Mouse (Mus musculus) neural tube, embryonic 12.5 days (tissue): Measurements from ENCODE around the gene Pcp4l1. TPM values are rescaled to one million over a fixed set of nuclear protein-coding genes. Genes with fewer than 3 reads are reported as not detected.
A peak's percentile ranks its signal among the peaks of the same experiment; 100 is the strongest.

ENCODE experiments used
- ATAC-seq: fragments of 200-750 bp; cut with Nextera tagmentation; 2 replicates; pipeline ENCODE4 v1.8.0; 2017; ENCODE audit warnings: low read depth, mild to moderate bottlenecking, moderate TSS enrichment, moderate library complexity; ENCODE audit not compliant: low FRiP score
- H3K27ac ChIP-seq: fragments of 300-500 bp; sonication (generic); 2 replicates; pipeline ENCODE4 v1.5.1; 2016
- H3K27me3 ChIP-seq: fragments of 300-500 bp; sonication (generic); replicated peaks from 2 replicates; pipeline ENCODE4 v1.6.1; 2016; ENCODE audit warnings: mild to moderate bottlenecking
- H3K36me3 ChIP-seq: fragments of 300-500 bp; sonication (generic); 2 replicates; pipeline ENCODE4 v1.6.1; 2016; ENCODE audit warnings: mild to moderate bottlenecking
- H3K4me1 ChIP-seq: fragments of 300-500 bp; sonication (generic); 2 replicates; pipeline ENCODE4 v1.6.1; 2016
- H3K4me2 ChIP-seq: fragments of 300-500 bp; sonication (generic); replicated peaks from 2 replicates; pipeline ENCODE4 v1.6.1; 2016; ENCODE audit warnings: mild to moderate bottlenecking
- H3K4me3 ChIP-seq: fragments of 300-500 bp; sonication (generic); 2 replicates; pipeline ENCODE4 v1.5.1; 2016
- H3K9ac ChIP-seq: fragments of 300-500 bp; sonication (generic); 2 replicates; pipeline ENCODE4 v1.6.1; 2016; ENCODE audit warnings: mild to moderate bottlenecking
- H3K9me3 ChIP-seq: fragments of 300-500 bp; sonication (generic); 2 replicates; pipeline ENCODE4 v1.6.1; 2016; ENCODE audit warnings: mild to moderate bottlenecking
- WGBS: fragments of 180-500 bp; shearing (Covaris S2); methylation state at CpG from one replicate; pipeline ENCODE4 v1.1.7; 2016; 5-methylcytosine and 5-hydroxymethylcytosine counted together
- polyA plus RNA-seq: library from polyadenylated mRNA; unstranded; fragments of >200 nt; fragmentation: Nextera tagmentation; extraction: Ambion mirVana; gene quantifications from 2 replicates; pipeline ENCODE4 v1.2.1, GENCODE M21; 2016

The Pcp4l1 gene
- polyA plus RNA-seq, 1 experiment from 2014 or later: 6.2 TPM

DNA sequence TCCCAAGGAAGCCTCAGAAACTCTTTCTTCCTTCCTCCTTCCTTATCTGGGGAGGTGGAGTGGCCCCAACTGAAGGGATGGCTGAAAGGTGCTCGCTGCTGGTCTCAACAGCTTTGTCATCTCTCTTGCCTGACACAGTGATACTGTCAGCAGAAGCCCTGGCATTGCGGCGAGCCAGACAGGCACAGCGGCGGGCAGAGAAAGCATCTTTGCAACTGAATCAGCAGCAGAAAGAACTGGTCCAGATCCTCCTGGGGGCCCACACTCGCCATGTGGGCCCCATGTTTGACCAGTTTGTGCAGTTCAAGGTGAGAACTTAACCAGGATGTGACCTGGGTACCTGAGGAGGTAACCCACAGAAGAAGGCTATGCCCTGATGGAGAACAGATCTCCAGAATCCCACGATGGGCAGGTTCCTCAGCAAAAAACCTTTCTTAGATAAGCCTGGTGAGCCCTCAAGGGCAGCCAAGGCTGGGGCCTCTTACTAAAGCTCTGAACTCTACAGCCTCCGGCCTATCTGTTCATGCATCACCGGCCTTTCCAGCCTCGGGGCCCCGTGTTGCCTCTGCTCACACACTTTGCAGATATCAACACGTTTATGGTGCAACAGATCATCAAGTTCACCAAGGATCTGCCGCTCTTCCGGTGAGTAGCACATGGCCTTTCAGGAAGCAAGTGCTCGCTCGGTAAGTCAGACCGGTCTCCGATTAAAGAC, 20.3 kb upstream of the Pcp4l1 start:
- H3K36me3 ChIP-seq: peaks cover 16% of the 10 kb centered on the region; the same call in 1 of the 2 replicates
- no peak overlapping the region for H3K27ac ChIP-seq
- H3K9ac ChIP-seq: no peak overlapping the region
- peaks cover 5% of the 10 kb centered on the region for H3K4me1 ChIP-seq
- ATAC-seq: no peak
- 88% methylated on average over 18 of the region's 18 CpGs for WGBS
- no peaks in the 10 kb centered on the region for H3K27me3 ChIP-seq
- H3K4me3 ChIP-seq: no peak overlapping the region
- no peaks in the 10 kb centered on the region for H3K9me3 ChIP-seq
- H3K4me2 ChIP-seq: no peak overlapping the region

DNA sequence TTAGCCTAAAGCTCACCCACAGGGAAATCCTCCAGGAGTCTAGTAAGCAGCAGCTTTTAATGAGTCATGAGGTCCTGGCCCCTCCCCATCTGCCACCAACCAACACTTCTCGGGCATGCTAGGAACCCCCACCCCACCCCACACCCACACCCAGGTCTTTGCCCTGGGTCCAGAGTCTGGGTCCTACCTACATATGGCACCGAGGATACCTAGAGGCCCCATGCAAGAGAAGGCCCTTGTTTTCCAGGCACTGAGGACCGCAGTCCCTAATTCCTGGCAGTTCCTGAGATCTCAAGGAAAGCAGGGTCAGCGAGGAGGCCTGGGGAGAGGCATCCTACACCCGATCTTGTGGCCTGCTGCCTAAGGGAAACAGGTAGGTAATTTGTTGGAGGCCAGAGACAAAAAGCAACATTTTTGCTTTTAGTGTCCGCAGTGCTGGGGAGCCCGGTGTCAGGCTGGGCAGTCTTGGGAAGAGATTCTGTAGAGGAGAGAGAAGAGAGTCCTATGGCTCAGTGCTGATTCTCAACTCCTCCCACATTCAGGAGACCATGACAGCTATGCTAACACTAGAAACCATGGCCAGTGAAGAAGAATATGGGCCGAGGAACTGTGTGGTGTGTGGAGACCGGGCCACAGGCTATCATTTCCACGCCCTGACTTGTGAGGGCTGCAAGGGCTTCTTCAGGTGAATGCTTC, 17.9 kb upstream of the Pcp4l1 start, which contains the start of gene Nr1i3:
TSS of gene Nr1i3 (plus strand) at position 170 of the 696 bp plus-strand sequence.
- no peak within 1 kb of the TSS for H3K4me3 ChIP-seq
- H3K27ac ChIP-seq: no peak within 1 kb of the TSS
- H3K9me3 ChIP-seq: no peaks in the 10 kb centered on the region
- no peak within 1 kb of the TSS for H3K9ac ChIP-seq
- 79% methylated on average over 10 of the region's 10 CpGs for WGBS
- H3K4me2 ChIP-seq: no peak within 1 kb of the TSS
- no peaks in the 10 kb centered on the region for H3K27me3 ChIP-seq
- no peak for ATAC-seq
- H3K36me3 ChIP-seq: peaks cover 3% of the 10 kb centered on the region; the same call in 1 of the 2 replicates
- no peaks in the 10 kb centered on the region for H3K4me1 ChIP-seq

- Histone ChIP-seq H3K9ac (no peak overlapping the region), H3K4me2 (no peak overlapping the region), H3K27me3 (no peaks in the 10 kb centered on the region), H3K27ac (no peak overlapping the region), H3K36me3 (no peaks in the 10 kb centered on the region), H3K4me3 (no peak overlapping the region), H3K4me1 (no peaks in the 10 kb centered on the region), H3K9me3 (no peaks in the 10 kb centered on the region)
- ATAC-seq: no peak
- 63% methylated on average over 3 of the region's 3 CpGs for WGBS
Observed at GRCm38 (mm10) chr1:171212854-171213253, 16.8 kb upstream of the Pcp4l1 start.

DNA sequence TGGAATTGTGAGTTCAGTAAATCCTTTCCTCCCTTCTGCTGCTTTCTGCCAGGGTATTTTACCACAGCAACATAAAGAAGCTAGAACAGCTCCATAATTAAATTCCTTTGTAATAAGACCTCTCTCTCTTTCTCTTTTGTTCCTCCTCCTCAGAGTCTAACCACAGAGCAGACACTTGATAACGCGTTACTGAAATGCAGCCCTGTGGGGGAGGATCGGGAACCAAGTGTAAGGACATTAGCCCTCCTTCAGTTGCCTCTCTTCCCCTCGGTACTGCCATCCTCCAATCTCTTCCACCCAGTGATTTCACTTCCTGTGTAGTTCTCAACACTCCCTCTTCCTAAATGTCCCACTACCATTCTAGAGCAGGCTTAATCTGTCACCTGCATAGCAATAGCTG, 13.3 kb upstream of the Pcp4l1 start:
- no peak overlapping the region for H3K9ac ChIP-seq
- H3K27me3 ChIP-seq: no peaks in the 10 kb centered on the region
- H3K36me3 ChIP-seq: no peaks in the 10 kb centered on the region
- no peak for ATAC-seq
- H3K4me1 ChIP-seq: no peaks in the 10 kb centered on the region
- 27% methylated on average over 4 of the region's 4 CpGs for WGBS
- no peaks in the 10 kb centered on the region for H3K9me3 ChIP-seq
- no peak overlapping the region for H3K27ac ChIP-seq
- H3K4me2 ChIP-seq: no peak overlapping the region
- H3K4me3 ChIP-seq: no peak overlapping the region

DNA sequence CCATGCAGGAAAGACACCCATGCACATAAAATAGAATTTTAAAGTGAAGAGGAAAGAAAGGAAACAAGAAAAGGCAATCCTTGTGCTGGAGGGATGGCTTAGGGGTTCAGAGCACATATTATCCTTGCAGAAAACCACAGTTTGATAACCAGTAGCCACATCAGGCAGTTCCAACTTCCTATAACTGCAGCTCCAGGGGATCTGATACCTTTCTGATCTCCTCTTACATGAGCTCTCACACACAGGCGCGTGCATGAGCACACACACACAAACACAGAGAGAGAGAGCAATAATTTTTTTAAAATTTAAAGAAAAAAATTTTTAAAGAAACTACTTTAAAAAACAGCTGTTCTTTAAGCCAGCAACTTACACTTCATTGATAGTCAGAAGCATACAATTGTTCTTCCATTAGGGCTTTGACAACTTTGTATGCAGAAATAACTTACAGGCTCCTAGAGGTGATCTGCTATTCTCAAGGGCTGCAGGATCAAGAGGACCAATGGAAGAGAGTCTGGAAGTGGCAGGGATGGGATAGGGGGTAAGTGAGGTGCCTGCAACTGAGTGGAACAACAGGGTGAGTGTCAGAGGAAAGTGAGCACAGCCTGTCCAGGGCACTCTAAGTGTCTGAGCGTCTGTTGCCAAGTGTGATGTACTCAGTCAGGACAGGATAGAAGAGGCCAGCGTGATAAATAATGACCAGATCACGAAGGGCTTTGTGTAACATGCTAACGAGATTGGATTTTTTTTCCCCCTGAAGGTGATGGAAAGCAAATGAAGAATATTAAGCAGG, 9.8 kb upstream of the Pcp4l1 start:
- no peak overlapping the region for H3K27ac ChIP-seq
- H3K4me2 ChIP-seq: no peak overlapping the region
- no peaks in the 10 kb centered on the region for H3K4me1 ChIP-seq
- WGBS: 67% methylated on average over 6 of the region's 6 CpGs
- H3K36me3 ChIP-seq: no peaks in the 10 kb centered on the region
- no peak for ATAC-seq
- no peak overlapping the region for H3K4me3 ChIP-seq
- H3K27me3 ChIP-seq: no peaks in the 10 kb centered on the region
- H3K9me3 ChIP-seq: no peaks in the 10 kb centered on the region
- H3K9ac ChIP-seq: no peak overlapping the region

DNA sequence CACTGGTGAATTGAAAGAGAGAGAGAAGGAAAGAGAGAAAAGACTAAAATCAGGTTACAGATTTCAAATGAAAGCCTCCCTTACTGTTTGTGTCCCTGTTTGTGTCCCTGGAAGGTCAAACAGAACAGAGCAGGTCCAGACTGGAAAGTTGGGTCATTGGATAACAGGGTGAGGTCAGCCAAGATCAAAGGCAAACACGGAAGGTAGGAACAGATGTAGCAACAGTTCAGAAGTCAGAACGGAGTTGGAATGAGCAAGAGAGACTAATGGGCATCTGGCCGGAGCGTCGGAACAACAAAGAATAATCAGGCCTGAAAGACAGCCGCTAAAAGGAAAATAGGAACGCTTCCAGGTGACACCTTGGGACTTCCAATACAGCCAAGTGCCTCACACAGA, 8.2 kb upstream of the Pcp4l1 start:
- 74% methylated on average over 7 of the region's 7 CpGs for WGBS
- Histone ChIP-seq H3K9ac (no peak overlapping the region), H3K9me3 (no peaks in the 10 kb centered on the region), H3K27me3 (no peaks in the 10 kb centered on the region), H3K27ac (no peak overlapping the region), H3K4me3 (no peak overlapping the region), H3K4me2 (no peak overlapping the region), H3K36me3 (no peaks in the 10 kb centered on the region), H3K4me1 (no peaks in the 10 kb centered on the region)
- no peak for ATAC-seq

DNA sequence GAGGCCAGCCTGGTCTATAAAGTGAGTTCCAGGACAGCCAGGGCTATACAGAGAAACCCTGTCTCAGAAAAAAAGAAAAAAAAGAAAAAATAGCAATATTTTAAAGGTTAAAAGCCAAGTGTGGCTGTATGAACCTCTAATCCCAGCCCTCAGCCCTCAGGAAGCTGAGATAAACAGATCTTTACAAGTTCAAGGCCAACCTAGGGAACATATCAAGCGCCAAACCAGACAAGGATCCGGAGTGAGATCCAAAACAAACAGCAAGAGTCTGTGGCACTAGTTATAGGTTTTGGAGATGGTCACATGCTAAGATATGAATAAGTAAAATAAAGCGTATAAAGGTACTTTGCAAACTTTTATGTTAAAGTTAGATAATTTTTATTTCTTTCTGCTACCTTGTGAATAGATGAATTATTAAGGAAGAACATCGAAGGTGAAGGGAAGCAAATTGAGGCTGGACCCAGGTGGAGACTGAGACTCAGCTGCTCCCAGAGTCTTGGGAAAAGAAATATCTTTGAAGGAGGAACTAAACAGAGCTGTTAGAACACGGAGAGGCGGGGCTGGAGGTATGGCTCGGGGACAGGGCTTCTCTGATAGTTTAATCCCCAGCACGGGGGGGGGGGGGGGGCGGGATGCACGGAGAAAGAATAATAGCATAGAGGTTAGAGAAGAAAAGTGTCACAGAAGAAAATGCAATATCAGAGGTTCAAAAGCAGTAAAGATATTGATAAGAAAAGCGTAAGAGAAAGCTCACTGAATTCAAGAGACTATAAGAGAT, 7.6 kb upstream of the Pcp4l1 start:
- Histone ChIP-seq H3K36me3 (no peaks in the 10 kb centered on the region), H3K4me3 (no peak overlapping the region), H3K4me1 (no peaks in the 10 kb centered on the region), H3K27me3 (no peaks in the 10 kb centered on the region), H3K9ac (no peak overlapping the region), H3K27ac (no peak overlapping the region), H3K4me2 (no peak overlapping the region), H3K9me3 (no peaks in the 10 kb centered on the region)
- 61% methylated on average over 11 of the region's 11 CpGs for WGBS
- no peak for ATAC-seq

GRCm38 (mm10) chr1:171200769-171201168, 4.7 kb upstream of the Pcp4l1 start:
- ATAC-seq: no peak
- H3K36me3 ChIP-seq: no peaks in the 10 kb centered on the region
- H3K9ac ChIP-seq: no peak overlapping the region
- H3K4me1 ChIP-seq: peaks cover 6% of the 10 kb centered on the region
- H3K9me3 ChIP-seq: no peaks in the 10 kb centered on the region
- H3K4me3 ChIP-seq: no peak overlapping the region
- peaks cover 14% of the 10 kb centered on the region for H3K27me3 ChIP-seq
- H3K27ac ChIP-seq: no peak overlapping the region
- WGBS: 94% methylated on average over 1 of the region's 1 CpGs
- H3K4me2 ChIP-seq: no peak overlapping the region

- no peak overlapping the region for H3K4me2 ChIP-seq
- H3K4me3 ChIP-seq: no peak overlapping the region
- peaks cover 14% of the 10 kb centered on the region for H3K4me1 ChIP-seq
- ATAC-seq: no peak
- H3K9me3 ChIP-seq: no peaks in the 10 kb centered on the region
- 47% methylated on average over 1 of the region's 1 CpGs for WGBS
- H3K27me3 ChIP-seq: peaks cover 26% of the 10 kb centered on the region
- no peak overlapping the region for H3K27ac ChIP-seq
- no peak overlapping the region for H3K9ac ChIP-seq
- H3K36me3 ChIP-seq: no peaks in the 10 kb centered on the region
Observed at GRCm38 (mm10) chr1:171199532-171199931, 3.5 kb upstream of the Pcp4l1 start.

GRCm38 (mm10) chr1:171195046-171195822, 834 bp downstream of the Pcp4l1 start:
- Histone ChIP-seq H3K4me3 (peak overlapping the region; percentile 50), H3K27ac (no peak overlapping the region), H3K9ac (peak overlapping the region; percentile 51; the same call in 1 of the 2 replicates), H3K9me3 (no peaks in the 10 kb centered on the region), H3K27me3 (peaks cover 40% of the 10 kb centered on the region), H3K4me2 (peak overlapping the region; percentile 93), H3K36me3 (no peaks in the 10 kb centered on the region), H3K4me1 (peaks cover 35% of the 10 kb centered on the region)
- 5% methylated on average over 20 of the region's 20 CpGs for WGBS
- ATAC-seq: no peak
